ENCODE assay signal across 16 mouse cellular contexts in the genomic region with DNA sequence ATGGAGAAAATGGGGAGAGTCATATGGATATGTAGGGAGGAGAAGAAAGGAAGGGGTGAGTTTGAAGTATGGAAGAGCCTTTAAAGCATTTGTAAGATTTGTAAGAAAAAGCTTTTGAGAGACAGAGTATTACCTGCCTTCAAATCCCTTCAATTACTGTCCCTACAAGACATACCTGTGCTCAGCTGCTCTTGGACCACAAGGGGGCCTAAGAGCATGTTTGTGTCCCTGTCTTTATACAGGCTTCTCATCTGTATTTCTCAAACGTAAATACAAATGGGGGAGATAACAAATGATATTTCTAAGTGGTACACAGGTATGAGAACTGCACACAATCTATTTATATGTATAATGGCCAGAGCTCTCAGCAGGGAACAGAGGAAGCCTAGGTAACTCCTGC.
DNase-seq lines count a peak whose midpoint lies in the region; ATAC-seq and TF ChIP-seq lines count a peak whose summit lies in the region.
"Had no signal": no experiment of that assay in that cellular context is flagged by ENCODE, and none has a peak within 500 bp of the region (broad histone marks: within the 10 kb centered on the region; RNA-seq: fewer than 3 reads in every experiment).

No protein-coding gene starts in this region.

- TF ChIP-seq EP300 in stomach, postnatal 0 days (optimal IDR thresholded peaks at IDR 0.05): no peak

- 31% methylated on average over 1 of the region's 1 CpGs for WGBS in hindbrain, postnatal 0 days
- WGBS in hindbrain, embryonic 16.5 days: 54% methylated on average over 1 of the region's 1 CpGs
- WGBS in lung, embryonic 14.5 days: 26% methylated on average over 1 of the region's 1 CpGs
- WGBS in lung, adult 2 months: 22% methylated on average over 1 of the region's 1 CpGs
- 38% methylated on average over 1 of the region's 1 CpGs for WGBS in stomach, postnatal 0 days
- WGBS in forebrain, embryonic 16.5 days: 45% methylated on average over 1 of the region's 1 CpGs

- TF ChIP-seq POLR2A in lung, adult 2 months (IDR thresholded peaks at IDR 0.05; ENCODE audit: borderline replicate concordance, extremely low read depth, low read depth, low read length): no peak

- no peak for ATAC-seq in hindbrain, postnatal 0 days
- no peak for ATAC-seq in hindbrain, embryonic 16.5 days
- no peak for ATAC-seq in lung, embryonic 14.5 days (ENCODE audit: insufficient read depth)
- no peak for ATAC-seq in Patski
- no peak for ATAC-seq in stomach, postnatal 0 days (ENCODE audit: low FRiP score, low TSS enrichment)
- ATAC-seq in forebrain, embryonic 16.5 days: no peak

- CTCF ChIA-PET in Patski (lab: Charles Lee): no interaction called here

- H3K9ac ChIP-seq in hindbrain, postnatal 0 days (replicated peaks; ENCODE audit: low read length): no peak overlapping the region
- H3K9ac ChIP-seq in hindbrain, embryonic 16.5 days (ENCODE audit: low read depth, low read length): no peak overlapping the region
- H3K9ac ChIP-seq in lung, embryonic 14.5 days: no peak overlapping the region
- H3K9ac ChIP-seq in stomach, postnatal 0 days (ENCODE audit: low read length): no peak overlapping the region
- no peak overlapping the region for H3K9ac ChIP-seq in forebrain, embryonic 16.5 days (replicated peaks; ENCODE audit: low read depth, low read length)
- H3K9ac ChIP-seq: embryonic facial prominence, embryonic 15.5 days; hindbrain, embryonic 14.5 days had no signal

- H3K9me3 ChIP-seq in hindbrain, postnatal 0 days (ENCODE audit: low read length): no peaks in the 10 kb centered on the region
- no peaks in the 10 kb centered on the region for H3K9me3 ChIP-seq in hindbrain, embryonic 16.5 days (ENCODE audit: control insufficient read depth, low read length)
- H3K9me3 ChIP-seq in lung, embryonic 14.5 days (ENCODE audit: low read depth, low read length): no peaks in the 10 kb centered on the region
- no peaks in the 10 kb centered on the region for H3K9me3 ChIP-seq in stomach, postnatal 0 days (ENCODE audit: control insufficient read depth, low read length)
- H3K9me3 ChIP-seq in forebrain, embryonic 16.5 days (ENCODE audit: control insufficient read depth, low read length): no peaks in the 10 kb centered on the region
- H3K9me3 ChIP-seq: embryonic facial prominence, embryonic 15.5 days had no signal

- no peaks in the 10 kb centered on the region for H3K27me3 ChIP-seq in hindbrain, postnatal 0 days (ENCODE audit: insufficient read depth, low read length)
- H3K27me3 ChIP-seq in hindbrain, embryonic 16.5 days (replicated peaks; ENCODE audit: control insufficient read depth, insufficient read depth, low read length): no peaks in the 10 kb centered on the region
- H3K27me3 ChIP-seq in lung, embryonic 14.5 days (ENCODE audit: insufficient read depth, low read length): no peaks in the 10 kb centered on the region
- H3K27me3 ChIP-seq in Patski: no peaks in the 10 kb centered on the region
- H3K27me3 ChIP-seq in stomach, postnatal 0 days (ENCODE audit: control insufficient read depth, insufficient read depth, low read length): no peaks in the 10 kb centered on the region
- H3K27me3 ChIP-seq in forebrain, embryonic 16.5 days (replicated peaks; ENCODE audit: control insufficient read depth, insufficient read depth, low read length): no peaks in the 10 kb centered on the region
- H3K27me3 ChIP-seq: embryonic facial prominence, embryonic 15.5 days; megakaryocyte, embryonic 14.5 days had no signal

- peak; percentile 7 for DNase-seq in hindbrain, postnatal 0 days (ENCODE audit: low spot score)
- peak; percentile 18 for DNase-seq in lung, embryonic 14.5 days
- DNase-seq in lung, adult 2 months: no peak
- no peak for DNase-seq in Patski (ENCODE audit: low read depth, low spot score)
- DNase-seq in stomach, postnatal 0 days (ENCODE audit: low spot score): no peak
- DNase-seq: adrenal gland, adult 8-10 months; cerebellum, adult 8-10 months; heart, adult 18-20 months; kidney, adult 9 months; liver; retina, postnatal 1 day had no signal

- no peak overlapping the region for H3K4me3 ChIP-seq in hindbrain, postnatal 0 days (ENCODE audit: low read length)
- no peak overlapping the region for H3K4me3 ChIP-seq in hindbrain, embryonic 16.5 days (ENCODE audit: low read length)
- no peak overlapping the region for H3K4me3 ChIP-seq in lung, embryonic 14.5 days (ENCODE audit: low read depth, low read length)
- H3K4me3 ChIP-seq in lung, adult 2 months (replicated peaks; ENCODE audit: extremely low read depth, low read depth, low read length): no peak overlapping the region
- no peak overlapping the region for H3K4me3 ChIP-seq in stomach, postnatal 0 days (ENCODE audit: low read depth, low read length)
- H3K4me3 ChIP-seq in forebrain, embryonic 16.5 days (replicated peaks; ENCODE audit: low read length): no peak overlapping the region
- H3K4me3 ChIP-seq: embryonic facial prominence, embryonic 15.5 days; megakaryocyte, embryonic 14.5 days had no signal

- in situ Hi-C loops in Patski (cut with MboI; ENCODE audit: low pct_unique_long_range_greater_than_20kb): no loop called here

- H3K4me1 ChIP-seq in hindbrain, postnatal 0 days (ENCODE audit: insufficient read depth, low read length): no peaks in the 10 kb centered on the region
- H3K4me1 ChIP-seq in hindbrain, embryonic 16.5 days (ENCODE audit: control insufficient read depth, insufficient read depth, low read depth, low read length): no peaks in the 10 kb centered on the region
- no peaks in the 10 kb centered on the region for H3K4me1 ChIP-seq in lung, embryonic 14.5 days (ENCODE audit: insufficient read depth)
- H3K4me1 ChIP-seq in lung, adult 2 months (ENCODE audit: control insufficient read depth, insufficient read depth, low read length): no peaks in the 10 kb centered on the region
- no peaks in the 10 kb centered on the region for H3K4me1 ChIP-seq in stomach, postnatal 0 days (replicated peaks; ENCODE audit: control insufficient read depth, insufficient read depth)
- H3K4me1 ChIP-seq in forebrain, embryonic 16.5 days (replicated peaks; ENCODE audit: control insufficient read depth, insufficient read depth, low read length): no peaks in the 10 kb centered on the region
- H3K4me1 ChIP-seq: embryonic facial prominence, embryonic 15.5 days; megakaryocyte, embryonic 14.5 days had no signal

- POLR2A ChIA-PET in Patski (lab: Charles Lee): no interaction called here

- TF ChIP-seq CTCF in hindbrain, postnatal 0 days (IDR thresholded peaks at IDR 0.05; ENCODE audit: low read depth): peak; percentile 46
- TF ChIP-seq CTCF in lung, embryonic 14.5 days (IDR thresholded peaks at IDR 0.05; ENCODE audit: low read depth): peak; percentile 39
- no peak for TF ChIP-seq CTCF in lung, adult 2 months (IDR thresholded peaks at IDR 0.05; ENCODE audit: insufficient read depth, low read length)
- peak; percentile 16 for TF ChIP-seq CTCF in Patski (IDR thresholded peaks at IDR 0.05)
- TF ChIP-seq CTCF in stomach, postnatal 0 days (IDR thresholded peaks at IDR 0.05; ENCODE audit: low read depth): peak; percentile 58

- no peak overlapping the region for H3K27ac ChIP-seq in hindbrain, postnatal 0 days
- no peak overlapping the region for H3K27ac ChIP-seq in hindbrain, embryonic 16.5 days (ENCODE audit: low read depth, low read length)
- H3K27ac ChIP-seq in lung, embryonic 14.5 days (ENCODE audit: low read depth): no peak overlapping the region
- H3K27ac ChIP-seq in stomach, postnatal 0 days (replicated peaks): no peak overlapping the region
- no peak overlapping the region for H3K27ac ChIP-seq in forebrain, embryonic 16.5 days (ENCODE audit: low read length)
- H3K27ac ChIP-seq: embryonic facial prominence, embryonic 15.5 days; hindbrain, embryonic 14.5 days had no signal

- no peaks in the 10 kb centered on the region for H3K36me3 ChIP-seq in hindbrain, postnatal 0 days (ENCODE audit: insufficient read depth, low read length)
- no peaks in the 10 kb centered on the region for H3K36me3 ChIP-seq in hindbrain, embryonic 16.5 days (ENCODE audit: control insufficient read depth, insufficient read depth, low read length)
- no peaks in the 10 kb centered on the region for H3K36me3 ChIP-seq in lung, embryonic 14.5 days (ENCODE audit: insufficient read depth)
- no peaks in the 10 kb centered on the region for H3K36me3 ChIP-seq in stomach, postnatal 0 days (ENCODE audit: control insufficient read depth, insufficient read depth, low read length)
- no peaks in the 10 kb centered on the region for H3K36me3 ChIP-seq in forebrain, embryonic 16.5 days (ENCODE audit: control insufficient read depth, insufficient read depth)
- H3K36me3 ChIP-seq: embryonic facial prominence, embryonic 15.5 days had no signal

- no peak overlapping the region for H3K4me2 ChIP-seq in hindbrain, postnatal 0 days (ENCODE audit: low read depth, low read length)
- H3K4me2 ChIP-seq in hindbrain, embryonic 16.5 days (ENCODE audit: low read length): no peak overlapping the region
- no peak overlapping the region for H3K4me2 ChIP-seq in lung, embryonic 14.5 days
- no peak overlapping the region for H3K4me2 ChIP-seq in stomach, postnatal 0 days (replicated peaks; ENCODE audit: low read depth)
- H3K4me2 ChIP-seq in forebrain, embryonic 16.5 days (ENCODE audit: low read length): no peak overlapping the region
- H3K4me2 ChIP-seq: embryonic facial prominence, embryonic 15.5 days; hindbrain, embryonic 14.5 days had no signal

Comparison
In these comparisons a context has a peak if more than half of its experiments do, and no peak if none do; other contexts are left out.
1. DNase-seq: peak in hindbrain, postnatal 0 days (single experiment) and lung, embryonic 14.5 days (single experiment); none in lung, adult 2 months (single experiment), Patski (single experiment) and stomach, postnatal 0 days (single experiment).